Mouse (Mus musculus): ENCODE measurements around the gene Lrrc28.

DNA sequence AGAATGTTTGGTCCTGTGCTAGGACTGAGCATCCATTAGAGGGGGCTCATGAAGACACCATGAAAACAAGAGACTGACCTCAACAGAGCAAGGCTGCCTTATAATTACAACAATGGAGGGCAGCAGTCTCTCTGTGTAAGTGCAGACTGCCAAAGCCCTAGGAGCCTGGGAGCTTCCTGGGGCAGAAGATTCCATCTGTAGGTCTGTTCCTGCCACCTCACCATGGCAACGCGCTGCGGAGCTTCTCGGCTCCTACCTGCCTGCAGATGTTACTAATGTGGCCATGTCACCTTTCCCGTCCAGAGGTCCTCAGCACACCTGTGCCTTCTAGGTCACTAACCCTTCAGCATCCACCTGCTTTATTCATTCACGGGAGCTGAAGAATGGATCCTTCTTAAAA is 52.4 kb downstream of the Lrrc28 start:
- TF ChIP-seq CTCF (IDR thresholded peaks at IDR 0.05; ENCODE audit: extremely low read depth, insufficient read depth, insufficient read length, insufficient replicate concordance), result no peak
- TF ChIP-seq POLR2A (IDR thresholded peaks at IDR 0.05; ENCODE audit: low read depth, low read length), result no peak

All from spleen, adult 2 months (tissue).